Mouse (Mus musculus) liver, adult 2 months (tissue): Measurements from ENCODE around the gene Gm45062.

Experiments used
- CTCF ChIP-seq: fragments of 200-500 bp; IDR thresholded peaks from 2 replicates; pipeline ENCODE4 v1.5.1; 2011; ENCODE audit warnings: low read depth, low read length, control low read depth
- POLR2A ChIP-seq: fragments of 200-500 bp; IDR thresholded peaks from 2 replicates; pipeline ENCODE4 v1.6.1; 2011; ENCODE audit warnings: low read length, control low read depth; ENCODE audit not compliant: insufficient read depth; ENCODE audit errors: extremely low read depth

DNA sequence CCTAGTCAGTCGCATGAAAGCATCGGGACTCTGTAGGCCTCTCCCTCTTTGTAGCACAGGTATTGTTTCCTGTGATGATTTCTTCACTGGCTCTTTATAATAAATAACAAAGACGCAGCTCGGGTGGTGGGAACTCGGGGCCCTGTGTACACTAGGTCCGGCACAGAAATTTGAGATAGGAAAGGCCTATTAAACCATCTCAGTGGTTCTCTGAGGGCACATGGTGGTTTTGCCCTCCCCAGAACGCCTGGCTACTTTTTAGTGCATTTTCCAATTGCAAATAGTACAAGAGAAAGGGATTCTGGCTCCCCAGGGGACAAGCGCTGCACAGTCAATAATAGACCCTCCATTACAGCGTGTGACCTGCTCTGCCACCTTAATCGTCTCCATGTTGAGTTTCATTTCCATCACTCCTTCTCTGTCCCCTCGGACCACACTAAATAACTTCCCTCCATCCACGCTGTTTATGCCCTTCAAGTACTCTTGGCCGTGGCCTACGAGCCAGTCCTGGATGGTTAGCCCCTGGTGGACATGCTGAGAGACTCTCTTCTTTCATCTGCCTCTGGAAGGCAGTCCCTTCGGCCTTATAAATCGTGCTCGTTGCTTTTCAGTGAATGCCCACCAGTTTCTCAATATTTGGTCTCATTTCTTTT, 227.3 kb downstream of the Gm45062 start:
- TF ChIP-seq CTCF (no peak), POLR2A (no peak)
